Mouse (Mus musculus): ENCODE measurements around the gene Erp29. TPM values are rescaled to one million over a fixed set of nuclear protein-coding genes. Genes with fewer than 3 reads are reported as not detected.

The Erp29 gene
- polyA plus RNA-seq, 1 experiment from 2014 or later, result 143 TPM

- Histone ChIP-seq H3K27ac (peak within 1 kb of the TSS; percentile 90), H3K9me3 (no peaks in the 10 kb centered on the region), H3K36me3 (peaks cover 29% of the 10 kb centered on the region), H3K4me3 (peak within 1 kb of the TSS; percentile 78), H3K4me1 (replicated peaks) (peaks cover 16% of the 10 kb centered on the region), H3K27me3 (ENCODE audit: insufficient read depth, poor library complexity, severe bottlenecking) (no peaks in the 10 kb centered on the region)
- DNase-seq (ENCODE audit: low spot score), result peak; percentile 96
- WGBS, result 11% methylated on average over 53 of the region's 53 CpGs
Measured at GRCm38 (mm10) chr5:121397187-121398145, 54.8 kb downstream of the Erp29 start, which contains the start of gene Naa25. Gene Naa25, plus strand, starts transcription at chr5:121397936.

GRCm38 (mm10) chr5:121395621-121396020 lies 56.7 kb downstream of the Erp29 start:
- WGBS, result 83% methylated on average over 5 of the region's 5 CpGs
- Histone ChIP-seq H3K4me1 (replicated peaks) (peaks cover 16% of the 10 kb centered on the region), H3K4me3 (no peak overlapping the region), H3K27ac (no peak overlapping the region), H3K9me3 (no peaks in the 10 kb centered on the region), H3K27me3 (ENCODE audit: insufficient read depth, poor library complexity, severe bottlenecking) (no peaks in the 10 kb centered on the region), H3K36me3 (peaks cover 11% of the 10 kb centered on the region)
- DNase-seq (ENCODE audit: low spot score), result no peak

- no peaks in the 10 kb centered on the region for H3K36me3 ChIP-seq
- H3K9me3 ChIP-seq, result no peaks in the 10 kb centered on the region
- DNase-seq (ENCODE audit: low spot score), result no peak
- H3K4me3 ChIP-seq, result no peak overlapping the region
- H3K4me1 ChIP-seq (replicated peaks), result peaks cover 8% of the 10 kb centered on the region; the same call in 1 of the 2 replicates
- WGBS, result 88% methylated on average over 3 of the region's 3 CpGs
- H3K27ac ChIP-seq, result no peak overlapping the region
- H3K27me3 ChIP-seq (ENCODE audit: insufficient read depth, poor library complexity, severe bottlenecking), result no peaks in the 10 kb centered on the region
Measured at GRCm38 (mm10) chr5:121393402-121393801, 58.9 kb downstream of the Erp29 start.

- Histone ChIP-seq H3K4me1 (replicated peaks) (peaks cover 8% of the 10 kb centered on the region; the same call in 1 of the 2 replicates), H3K4me3 (no peak overlapping the region), H3K36me3 (no peaks in the 10 kb centered on the region), H3K27me3 (ENCODE audit: insufficient read depth, poor library complexity, severe bottlenecking) (no peaks in the 10 kb centered on the region), H3K27ac (no peak overlapping the region), H3K9me3 (no peaks in the 10 kb centered on the region)
- 60% methylated on average over 16 of the region's 16 CpGs for WGBS
- DNase-seq (ENCODE audit: low spot score), result peak; percentile 36
Measured at GRCm38 (mm10) chr5:121392667-121393380, 59.5 kb downstream of the Erp29 start.

- Histone ChIP-seq H3K27ac (no peak overlapping the region), H3K4me3 (no peak overlapping the region), H3K4me1 (replicated peaks) (peaks cover 24% of the 10 kb centered on the region), H3K27me3 (ENCODE audit: insufficient read depth, poor library complexity, severe bottlenecking) (peaks cover 15% of the 10 kb centered on the region), H3K36me3 (no peaks in the 10 kb centered on the region), H3K9me3 (no peaks in the 10 kb centered on the region)
- no peak for DNase-seq (ENCODE audit: low spot score)
Measured at GRCm38 (mm10) chr5:121389691-121390090, 62.6 kb downstream of the Erp29 start.

GRCm38 (mm10) chr5:121389106-121389505 lies 63.2 kb downstream of the Erp29 start:
- DNase-seq (ENCODE audit: low spot score), result no peak
- Histone ChIP-seq H3K27ac (no peak overlapping the region), H3K4me3 (no peak overlapping the region), H3K36me3 (no peaks in the 10 kb centered on the region), H3K27me3 (ENCODE audit: insufficient read depth, poor library complexity, severe bottlenecking) (peaks cover 15% of the 10 kb centered on the region), H3K4me1 (replicated peaks) (peaks cover 30% of the 10 kb centered on the region), H3K9me3 (no peaks in the 10 kb centered on the region)
- 63% methylated on average over 7 of the region's 7 CpGs for WGBS

- H3K36me3 ChIP-seq, result peaks cover 12% of the 10 kb centered on the region
- H3K4me1 ChIP-seq (replicated peaks), result peaks cover 36% of the 10 kb centered on the region
- H3K9me3 ChIP-seq, result no peaks in the 10 kb centered on the region
- H3K4me3 ChIP-seq, result no peak overlapping the region
- no peak for DNase-seq (ENCODE audit: low spot score)
- 61% methylated on average over 4 of the region's 4 CpGs for WGBS
- H3K27ac ChIP-seq, result no peak overlapping the region
- H3K27me3 ChIP-seq (ENCODE audit: insufficient read depth, poor library complexity, severe bottlenecking), result peaks cover 15% of the 10 kb centered on the region
Measured at GRCm38 (mm10) chr5:121387126-121387525, 65.2 kb downstream of the Erp29 start.

- Histone ChIP-seq H3K27ac (no peak overlapping the region), H3K36me3 (peaks cover 19% of the 10 kb centered on the region), H3K4me1 (replicated peaks) (peaks cover 36% of the 10 kb centered on the region), H3K9me3 (no peaks in the 10 kb centered on the region), H3K27me3 (ENCODE audit: insufficient read depth, poor library complexity, severe bottlenecking) (peaks cover 15% of the 10 kb centered on the region), H3K4me3 (peak overlapping the region; percentile 69)
- 38% methylated on average over 22 of the region's 22 CpGs for WGBS
- DNase-seq (ENCODE audit: low spot score), result no peak
Measured at GRCm38 (mm10) chr5:121386120-121386909, 66.0 kb downstream of the Erp29 start.

- Histone ChIP-seq H3K27ac (peak within 1 kb of the TSS; percentile 92), H3K9me3 (peaks cover 6% of the 10 kb centered on the region), H3K27me3 (ENCODE audit: insufficient read depth, poor library complexity, severe bottlenecking) (peaks cover 15% of the 10 kb centered on the region), H3K4me3 (peak within 1 kb of the TSS; percentile 69), H3K4me1 (replicated peaks) (peaks cover 36% of the 10 kb centered on the region), H3K36me3 (peaks cover 26% of the 10 kb centered on the region)
- DNase-seq (ENCODE audit: low spot score), result peak; percentile 94
- under 1% methylated on average over 43 of the region's 45 CpGs for WGBS
Measured at GRCm38 (mm10) chr5:121385461-121386119, 66.7 kb downstream of the Erp29 start, which contains the start of gene Trafd1. Gene Trafd1, minus strand, starts transcription at chr5:121385632.

- H3K4me1 ChIP-seq (replicated peaks), result peaks cover 36% of the 10 kb centered on the region
- H3K4me3 ChIP-seq, result peak overlapping the region; percentile 69
- H3K27ac ChIP-seq, result peak overlapping the region; percentile 92
- no peak for DNase-seq (ENCODE audit: low spot score)
- peaks cover 7% of the 10 kb centered on the region for H3K9me3 ChIP-seq
- H3K36me3 ChIP-seq, result peaks cover 33% of the 10 kb centered on the region
- 3% methylated on average over 47 of the region's 47 CpGs for whole genome bisulfite sequencing
- peaks cover 15% of the 10 kb centered on the region for H3K27me3 ChIP-seq (ENCODE audit: insufficient read depth, poor library complexity, severe bottlenecking)
Measured at GRCm38 (mm10) chr5:121384757-121385460, 67.4 kb downstream of the Erp29 start.

- Histone ChIP-seq H3K27me3 (ENCODE audit: insufficient read depth, poor library complexity, severe bottlenecking) (peaks cover 15% of the 10 kb centered on the region), H3K27ac (no peak overlapping the region), H3K9me3 (peaks cover 7% of the 10 kb centered on the region), H3K4me1 (replicated peaks) (peaks cover 32% of the 10 kb centered on the region), H3K36me3 (peaks cover 41% of the 10 kb centered on the region), H3K4me3 (peak overlapping the region; percentile 69)
- 74% methylated on average over 10 of the region's 10 CpGs for WGBS
- no peak for DNase-seq (ENCODE audit: low spot score)
Measured at GRCm38 (mm10) chr5:121383857-121384756, 68.2 kb downstream of the Erp29 start.
